In the genomic region with DNA sequence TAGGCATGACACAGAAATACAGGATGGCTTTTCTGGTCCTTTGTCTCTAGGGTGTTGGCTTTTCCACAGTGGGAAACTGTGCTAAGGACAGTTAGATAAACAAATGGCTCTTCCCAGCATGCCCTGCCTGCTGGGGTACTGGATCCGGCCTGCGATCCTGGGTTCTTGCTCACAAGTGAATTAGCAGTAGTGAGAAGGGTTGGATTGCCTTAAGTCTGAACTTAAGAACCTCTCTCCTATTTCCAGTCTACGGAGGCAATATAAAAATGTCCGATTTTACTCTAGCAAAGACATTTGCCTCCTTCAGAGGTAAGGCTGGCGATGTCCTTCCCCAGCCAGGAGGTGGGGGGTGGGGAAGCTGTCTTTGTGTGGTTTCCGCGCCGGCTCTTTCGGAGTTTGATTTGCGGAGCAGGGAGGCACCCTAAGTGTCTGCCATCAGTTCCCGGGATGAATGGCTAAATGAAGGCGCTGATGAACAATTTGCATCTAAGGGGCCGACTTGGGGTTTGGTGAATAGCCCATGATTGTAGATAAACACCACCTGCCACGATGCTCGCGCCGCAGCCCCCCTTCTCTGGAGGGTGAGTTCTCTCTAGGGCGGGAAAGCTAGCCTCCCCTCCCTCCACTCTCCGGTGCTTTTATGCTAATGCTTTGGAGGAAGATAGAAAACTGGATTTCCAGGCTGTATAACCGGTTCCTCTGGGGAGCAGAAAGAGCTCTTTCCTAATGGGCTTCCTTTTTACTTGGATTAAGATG, we compare ENCODE assay signal across 8 mouse cellular contexts. TPM values are rescaled to one million over a fixed set of nuclear protein-coding genes. Genes with fewer than 3 reads are reported as not detected.
A peak's percentile ranks its signal among the peaks of the same experiment; 100 is the strongest.
DNase-seq lines count a peak whose midpoint lies in the region; ATAC-seq and TF ChIP-seq lines count a peak whose summit lies in the region.

No protein-coding gene starts in this region.

- ATAC-seq in forebrain, embryonic 12.5 days (ENCODE audit: low FRiP score) = peak; percentile 92
- peak; percentile 48 for ATAC-seq in lung, postnatal 0 days

- no peak for TF ChIP-seq CTCF in E14TG2a.4 (conservative IDR thresholded peaks at IDR 0.05; ENCODE audit: low read length)
- no peak for TF ChIP-seq CTCF in lung, postnatal 0 days (IDR thresholded peaks at IDR 0.05)

- peak overlapping the region; percentile 55 for H3K4me3 ChIP-seq in E14TG2a.4 (replicated peaks; ENCODE audit: low read length)
- H3K4me3 ChIP-seq in forebrain, embryonic 12.5 days (replicated peaks) = peak overlapping the region; percentile 20
- peak overlapping the region; percentile 8; the same call in 1 of the 2 replicates for H3K4me3 ChIP-seq in lung, postnatal 0 days (ENCODE audit: low read depth, low read length)

- peak overlapping the region; percentile 57 for H3K9ac ChIP-seq in forebrain, embryonic 12.5 days
- H3K9ac ChIP-seq in lung, postnatal 0 days (replicated peaks; ENCODE audit: low read depth) = no peak overlapping the region

- H3K9me3 ChIP-seq in E14TG2a.4 (ENCODE audit: low read length) = no peaks in the 10 kb centered on the region
- H3K9me3 ChIP-seq in forebrain, embryonic 12.5 days = no peaks in the 10 kb centered on the region
- no peaks in the 10 kb centered on the region for H3K9me3 ChIP-seq in lung, postnatal 0 days (ENCODE audit: low read length)

- H3K27me3 ChIP-seq in E14TG2a.4 (ENCODE audit: insufficient read depth, low read length) = peaks cover 8% of the 10 kb centered on the region; the same call in 1 of the 2 replicates
- no peaks in the 10 kb centered on the region for H3K27me3 ChIP-seq in forebrain, embryonic 12.5 days
- no peaks in the 10 kb centered on the region for H3K27me3 ChIP-seq in lung, postnatal 0 days (replicated peaks; ENCODE audit: insufficient read depth, low read length)

- H3K4me1 ChIP-seq in E14TG2a.4 (replicated peaks; ENCODE audit: low read depth, low read length) = peaks cover 68% of the 10 kb centered on the region
- H3K4me1 ChIP-seq in forebrain, embryonic 12.5 days = peaks cover 31% of the 10 kb centered on the region
- peaks cover 18% of the 10 kb centered on the region; the same call in 1 of the 2 replicates for H3K4me1 ChIP-seq in lung, postnatal 0 days (ENCODE audit: insufficient read depth, low read depth, low read length)

- DNase-seq in cerebellum, adult 18-20 months = peak; percentile 6 to 26
- DNase-seq in cerebellum, postnatal 36 days = no peak
- peak; percentile 43 for DNase-seq in kidney, postnatal 14 days
- peak; percentile 76 for DNase-seq in lung, postnatal 0 days (ENCODE audit: low spot score)
- peak; percentile 73 to 74 for DNase-seq in right cerebral cortex, postnatal 10 days (ENCODE audit: low spot score in 2 of 2)
- no peak for DNase-seq in spleen, postnatal 10 days (ENCODE audit: low spot score in 2 of 2)

- no peaks in the 10 kb centered on the region for H3K36me3 ChIP-seq in E14TG2a.4 (ENCODE audit: insufficient read depth, low read length)
- no peaks in the 10 kb centered on the region for H3K36me3 ChIP-seq in forebrain, embryonic 12.5 days (replicated peaks)
- H3K36me3 ChIP-seq in lung, postnatal 0 days (ENCODE audit: insufficient read depth, low read length) = no peaks in the 10 kb centered on the region

- TF ChIP-seq EP300 in lung, postnatal 0 days (IDR thresholded peaks at IDR 0.05) = peak; percentile 48

- peak overlapping the region; percentile 53 for H3K4me2 ChIP-seq in forebrain, embryonic 12.5 days
- peak overlapping the region; percentile 49 for H3K4me2 ChIP-seq in lung, postnatal 0 days (replicated peaks; ENCODE audit: low read depth, low read length)

- 1% methylated on average over 20 of the region's 20 CpGs for WGBS in forebrain, embryonic 12.5 days
- 3% methylated on average over 20 of the region's 20 CpGs for WGBS in lung, postnatal 0 days

- H3K27ac ChIP-seq in forebrain, embryonic 12.5 days = peak overlapping the region; percentile 95
- H3K27ac ChIP-seq in lung, postnatal 0 days (ENCODE audit: low read length) = peak overlapping the region; percentile 55

RNA-seq across cellular contexts. Expression of gene Arl4d, which starts 30.7 kb away (rescaled TPM):
- polyA plus RNA-seq in forebrain, embryonic 12.5 days (2016; fragmentation: Nextera tagmentation; extraction: Ambion mirVana) = 16.2 and 24.1 TPM in 2 replicates
- polyA plus RNA-seq in lung, postnatal 0 days (2015; fragmentation: Nextera tagmentation; extraction: Ambion mirVana) = 25.2 and 33.1 TPM in 2 replicates

RNA-seq across cellular contexts. Expression of gene Dhx8, which starts 36.6 kb away (rescaled TPM):
- 45.6 and 46.8 TPM in 2 replicates for polyA plus RNA-seq in forebrain, embryonic 12.5 days (2016; fragmentation: Nextera tagmentation; extraction: Ambion mirVana)
- polyA plus RNA-seq in lung, postnatal 0 days (2015; fragmentation: Nextera tagmentation; extraction: Ambion mirVana) = 16.4 and 20.3 TPM in 2 replicates

Comparison
In these comparisons a context has a peak if more than half of its experiments do, and no peak if none do; other contexts are left out.
1. DNase-seq: peak in cerebellum, adult 18-20 months (2 of 2), kidney, postnatal 14 days (single experiment), lung, postnatal 0 days (single experiment) and right cerebral cortex, postnatal 10 days (2 of 2); none in cerebellum, postnatal 36 days (0 of 2) and spleen, postnatal 10 days (0 of 2).
2. Peak in every context shown above with its lines, with median percentiles within 50 percentile points of each other: H3K4me3 ChIP-seq.